Mouse (Mus musculus): ENCODE results near the gene Rps6kb1. TPM values are rescaled to one million over a fixed set of nuclear protein-coding genes. Genes with fewer than 3 reads are reported as not detected.
"Not testable (repeated sequence)": the region's sequence is repeated elsewhere in the genome, so short reads cannot be mapped to it uniquely, and the experiment has no call there.

The Rps6kb1 gene
- polyA plus RNA-seq, 1 experiment from 2014 or later, result 63.6 TPM

DNA sequence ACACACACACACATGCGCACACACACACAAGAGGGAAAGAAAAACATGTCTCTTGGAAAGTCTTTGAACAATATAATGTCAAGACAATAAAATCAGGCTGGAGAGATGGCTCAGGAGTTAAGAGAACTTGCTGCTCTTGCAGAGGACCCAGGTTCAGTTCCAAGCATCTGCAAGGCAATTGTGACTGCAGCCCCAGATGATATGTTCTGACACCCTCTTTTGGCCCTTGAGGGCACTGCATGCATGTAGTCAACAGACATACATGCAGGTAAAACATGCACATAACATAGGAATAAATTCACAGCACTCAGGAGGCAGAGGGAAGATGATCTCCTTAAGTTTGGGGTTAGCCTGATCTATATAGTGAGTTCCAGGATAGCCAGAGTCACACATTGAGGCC is 2.8 kb upstream of the Rps6kb1 start:
- Histone ChIP-seq H3K27ac (no peak overlapping the region), H3K9me3 (no peaks in the 10 kb centered on the region), H3K4me1 (replicated peaks) (0 out of 2 replicates have a peak, but pooled peaks cover 10% of the 10 kb centered on the region), H3K27me3 (replicated peaks) (no peaks in the 10 kb centered on the region), H3K9ac (no peak overlapping the region), H3K4me3 (replicated peaks) (no peak overlapping the region), H3K4me2 (replicated peaks) (no peak overlapping the region), H3K36me3 (no peaks in the 10 kb centered on the region)
- 100% methylated on average over 1 of the region's 1 CpGs for WGBS
- ATAC-seq, result no peak

DNA sequence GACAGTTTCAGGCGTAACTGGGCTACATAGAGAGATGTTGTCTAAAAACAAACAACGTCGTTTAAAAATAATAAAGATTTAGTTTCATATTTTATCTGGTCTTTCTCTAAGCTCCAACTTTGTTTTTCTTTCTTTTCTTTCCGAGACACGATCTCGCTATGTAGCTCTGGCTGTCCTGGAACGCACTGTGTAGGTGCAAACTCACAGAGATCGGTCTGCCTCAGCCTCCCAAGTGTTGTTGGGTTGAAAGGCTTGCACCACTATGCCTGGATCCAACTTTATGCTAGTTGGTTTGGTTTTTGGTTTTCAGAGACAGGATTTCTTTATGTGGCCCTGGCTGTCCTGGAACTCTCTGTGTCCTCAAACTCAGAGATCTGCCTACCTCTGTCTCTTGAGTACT is 951 bp upstream of the Rps6kb1 start:
- H3K4me2 ChIP-seq (replicated peaks), result peak overlapping the region; percentile 54
- H3K9ac ChIP-seq, result peak overlapping the region; percentile 38
- no peak for ATAC-seq
- H3K9me3 ChIP-seq, result no peaks in the 10 kb centered on the region
- 0 out of 2 replicates have a peak, but pooled peaks cover 3% of the 10 kb centered on the region for H3K36me3 ChIP-seq
- WGBS, result 81% methylated on average over 8 of the region's 8 CpGs
- 0 out of 2 replicates have a peak, but pooled peaks cover 10% of the 10 kb centered on the region for H3K4me1 ChIP-seq (replicated peaks)
- H3K4me3 ChIP-seq (replicated peaks), result peak overlapping the region; percentile 78
- peak overlapping the region; percentile 42; the same call in 1 of the 2 replicates for H3K27ac ChIP-seq
- H3K27me3 ChIP-seq (replicated peaks), result no peaks in the 10 kb centered on the region

DNA sequence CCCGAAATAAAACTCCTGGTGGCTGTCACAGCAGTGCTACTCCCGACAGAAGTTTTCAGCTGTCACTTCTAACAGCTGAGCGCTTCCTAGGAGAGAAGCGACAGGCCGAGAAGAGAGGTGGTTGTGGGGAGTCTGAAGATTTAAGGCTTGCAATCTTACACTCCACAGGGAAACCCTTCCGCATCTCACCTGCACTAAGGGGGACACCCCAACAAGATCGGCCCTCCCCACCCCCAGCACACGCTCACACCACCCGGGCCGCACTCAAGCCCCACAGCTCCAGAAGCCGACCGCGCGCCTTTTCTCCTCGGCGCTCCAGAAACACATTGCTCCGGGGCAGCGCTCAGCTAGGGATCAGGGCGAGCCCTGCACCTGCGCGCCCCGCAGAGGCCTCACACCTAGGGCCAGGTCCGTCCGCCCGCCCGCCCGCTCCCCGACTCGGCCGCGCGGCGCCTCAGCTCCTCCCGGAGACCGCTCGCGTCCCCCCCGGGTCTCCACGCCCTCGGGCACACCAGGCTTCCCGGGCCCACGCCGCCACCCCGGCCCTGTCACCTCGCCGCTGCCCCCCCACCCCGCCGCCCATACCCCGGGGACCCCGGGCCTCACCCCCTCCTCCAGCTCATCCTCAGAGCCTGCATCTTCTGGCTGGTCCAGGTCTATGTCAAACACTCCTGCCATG is 506 bp downstream of the Rps6kb1 start:
- no peaks in the 10 kb centered on the region for H3K27me3 ChIP-seq (replicated peaks)
- WGBS, result under 1% methylated on average over 48 of the region's 50 CpGs
- ATAC-seq, result peak; percentile 83

DNA sequence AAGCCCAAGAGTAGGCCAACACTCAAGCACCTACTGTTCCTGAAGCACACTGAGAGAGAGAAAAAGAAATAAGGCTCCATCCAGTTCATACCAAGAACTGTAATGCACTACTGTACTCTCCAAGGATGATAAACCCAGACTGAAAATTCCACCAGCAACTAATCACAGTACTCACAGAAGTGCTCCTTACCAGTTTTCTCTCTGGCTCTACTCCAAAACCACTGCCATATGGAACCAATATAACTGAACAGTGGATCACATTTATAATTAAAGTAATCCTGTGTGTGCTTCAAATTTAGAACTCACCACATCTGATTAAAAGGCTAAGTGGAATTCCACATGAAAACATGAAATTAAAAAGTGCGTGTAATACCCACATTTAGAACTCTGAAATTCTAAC is 1.8 kb downstream of the Rps6kb1 start:
- Histone ChIP-seq H3K4me2 (replicated peaks) (peak overlapping the region; percentile 75), H3K4me1 (replicated peaks) (0 out of 2 replicates have a peak, but pooled peaks cover 10% of the 10 kb centered on the region), H3K27me3 (replicated peaks) (no peaks in the 10 kb centered on the region), H3K4me3 (replicated peaks) (no peak overlapping the region), H3K27ac (no peak overlapping the region), H3K36me3 (0 out of 2 replicates have a peak, but pooled peaks cover 3% of the 10 kb centered on the region), H3K9ac (no peak overlapping the region; the same call in 1 of the 2 replicates), H3K9me3 (no peaks in the 10 kb centered on the region)
- no peak for ATAC-seq
- 88% methylated on average over 1 of the region's 1 CpGs for WGBS

More for the DNA sequence above, 506 bp downstream of the Rps6kb1 start:
- peak overlapping the region; percentile 75 for H3K4me2 ChIP-seq (replicated peaks)
- H3K4me1 ChIP-seq (replicated peaks), result 0 out of 2 replicates have a peak, but pooled peaks cover 10% of the 10 kb centered on the region
- no peaks in the 10 kb centered on the region for H3K9me3 ChIP-seq
- peak overlapping the region; percentile 78 for H3K4me3 ChIP-seq (replicated peaks)
- H3K27ac ChIP-seq, result peak overlapping the region; percentile 75
- 0 out of 2 replicates have a peak, but pooled peaks cover 3% of the 10 kb centered on the region for H3K36me3 ChIP-seq
- H3K9ac ChIP-seq, result peak overlapping the region; percentile 87

DNA sequence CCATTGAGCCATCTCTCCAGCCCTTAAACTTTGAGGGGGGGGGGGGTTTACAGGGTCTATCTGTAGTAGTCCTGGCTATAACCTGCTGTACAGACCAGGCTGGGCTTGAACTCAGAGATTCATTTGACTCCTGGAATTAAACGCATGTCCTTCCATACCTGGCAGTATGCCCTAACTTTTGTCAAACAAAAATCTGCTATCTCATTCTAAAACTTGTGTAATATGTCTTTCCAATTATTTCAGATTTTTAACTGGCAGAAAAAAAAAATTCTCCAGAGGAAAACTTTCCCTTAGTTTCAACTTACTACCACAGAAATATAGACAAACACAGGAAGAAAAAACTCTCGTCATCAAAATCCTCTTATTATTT is 4.1 kb downstream of the Rps6kb1 start:
- Histone ChIP-seq H3K27ac (no peak overlapping the region), H3K36me3 (0 out of 2 replicates have a peak, but pooled peaks cover 3% of the 10 kb centered on the region), H3K4me3 (replicated peaks) (no peak overlapping the region), H3K4me2 (replicated peaks) (no peak overlapping the region), H3K9me3 (no peaks in the 10 kb centered on the region), H3K9ac (no peak overlapping the region), H3K27me3 (replicated peaks) (no peaks in the 10 kb centered on the region), H3K4me1 (replicated peaks) (0 out of 2 replicates have a peak, but pooled peaks cover 4% of the 10 kb centered on the region)
- WGBS, result 92% methylated on average over 2 of the region's 2 CpGs
- no peak for ATAC-seq

DNA sequence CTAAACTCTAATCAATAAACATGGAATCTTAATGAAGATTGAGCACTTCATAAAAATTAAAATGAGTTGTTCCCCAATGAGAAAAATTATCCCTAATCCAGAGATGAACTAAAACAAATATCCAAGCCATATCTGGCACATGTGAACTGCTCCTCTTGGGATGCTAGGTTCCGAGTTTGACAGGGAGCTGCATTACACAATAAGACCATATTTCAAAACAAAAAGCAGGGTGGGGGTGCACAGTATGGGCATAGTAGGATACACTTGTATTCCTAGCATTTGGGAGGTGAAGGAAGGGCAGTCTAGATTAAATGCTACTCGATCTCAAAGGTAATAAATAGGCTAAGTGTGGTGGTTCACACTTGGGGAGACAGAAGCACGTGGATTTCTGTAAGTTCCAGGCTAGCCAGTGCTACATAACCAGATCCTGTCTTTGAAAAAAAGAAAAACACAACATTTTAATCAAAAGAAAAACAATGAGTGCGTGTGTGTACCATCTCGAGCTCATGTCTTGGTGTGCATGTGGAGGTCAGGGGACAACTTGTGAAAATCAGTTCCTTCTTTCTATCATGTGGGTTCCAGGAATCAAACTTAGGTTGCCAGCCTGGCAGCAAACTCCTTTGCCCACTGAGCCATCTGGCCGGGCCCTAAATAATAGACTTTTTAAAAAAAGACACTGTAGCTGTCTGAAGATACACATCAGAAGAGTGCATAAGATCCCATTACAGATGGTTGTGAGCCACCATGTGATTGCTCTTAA is 4.7 kb downstream of the Rps6kb1 start:
- ATAC-seq, result no peak
- Histone ChIP-seq H3K4me3 (replicated peaks) (no peak overlapping the region), H3K9ac (no peak overlapping the region), H3K27me3 (replicated peaks) (no peaks in the 10 kb centered on the region), H3K27ac (no peak overlapping the region), H3K4me1 (replicated peaks) (0 out of 2 replicates have a peak, but pooled peaks cover 4% of the 10 kb centered on the region), H3K4me2 (replicated peaks) (no peak overlapping the region), H3K9me3 (no peaks in the 10 kb centered on the region), H3K36me3 (0 out of 2 replicates have a peak, but pooled peaks cover 3% of the 10 kb centered on the region)
- 87% methylated on average over 6 of the region's 6 CpGs for WGBS

DNA sequence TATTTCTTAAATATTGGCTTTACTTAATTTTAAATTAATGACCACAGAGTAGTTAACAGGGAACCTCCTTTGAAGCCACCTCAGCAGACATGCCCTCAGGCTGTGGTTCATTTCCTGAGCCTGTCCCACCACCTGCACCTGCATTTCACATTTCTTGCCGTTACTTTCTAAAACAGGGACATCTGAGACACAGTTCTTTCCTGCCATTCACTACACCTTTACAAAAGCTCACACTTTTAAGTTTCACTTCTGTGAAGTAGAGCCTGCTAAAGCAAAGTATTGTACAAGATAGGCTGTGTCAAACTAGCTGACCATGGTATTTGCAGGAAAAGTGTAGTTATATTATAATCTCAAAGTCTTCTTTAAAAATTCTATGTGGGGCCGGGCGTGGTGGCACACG is 5.8 kb downstream of the Rps6kb1 start:
- H3K4me2 ChIP-seq (replicated peaks), result no peak overlapping the region
- ATAC-seq, result no peak
- H3K27me3 ChIP-seq (replicated peaks), result no peaks in the 10 kb centered on the region
- H3K4me1 ChIP-seq (replicated peaks), result 0 out of 2 replicates have a peak, but pooled peaks cover 4% of the 10 kb centered on the region
- H3K36me3 ChIP-seq, result 0 out of 2 replicates have a peak, but pooled peaks cover 3% of the 10 kb centered on the region
- 97% methylated on average over 4 of the region's 4 CpGs for WGBS
- no peak overlapping the region for H3K9ac ChIP-seq
- no peak overlapping the region for H3K4me3 ChIP-seq (replicated peaks)
- H3K9me3 ChIP-seq, result no peaks in the 10 kb centered on the region
- no peak overlapping the region for H3K27ac ChIP-seq

DNA sequence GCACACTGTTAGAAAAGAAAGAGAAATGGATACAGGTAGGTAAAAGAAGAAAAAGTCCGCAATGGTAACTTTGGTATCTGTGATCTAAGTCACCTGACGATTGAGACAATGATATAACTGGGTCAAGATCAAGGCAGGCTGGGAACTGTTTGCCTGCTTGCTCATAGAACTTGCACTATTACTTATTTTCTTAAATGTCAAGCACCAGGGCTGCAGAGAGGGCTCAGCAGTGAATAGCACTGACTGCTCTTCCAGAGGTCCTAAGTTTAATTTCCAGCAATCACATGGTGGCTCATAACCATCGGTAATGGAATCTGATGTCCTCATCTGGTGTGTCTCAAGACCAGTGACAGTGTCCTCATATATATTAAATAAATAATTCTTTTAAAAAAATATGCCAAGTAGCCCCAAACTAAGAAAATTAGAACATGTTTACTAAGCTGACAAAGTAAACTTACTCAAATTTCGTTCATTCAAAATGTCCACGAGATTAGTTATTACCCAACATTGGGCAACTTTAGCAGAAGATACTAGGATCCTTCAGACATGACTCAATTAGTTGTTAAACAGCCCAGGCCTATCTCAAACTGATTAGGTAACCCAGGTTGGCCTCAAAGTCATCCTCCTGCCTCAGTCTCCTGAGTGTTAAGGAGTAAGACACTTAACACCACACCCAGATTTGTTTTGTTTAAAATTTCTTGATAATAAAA is 10.2 kb downstream of the Rps6kb1 start:
- no peak overlapping the region for H3K4me2 ChIP-seq (replicated peaks)
- H3K9ac ChIP-seq, result no peak overlapping the region
- H3K27me3 ChIP-seq (replicated peaks), result no peaks in the 10 kb centered on the region
- WGBS, result 88% methylated on average over 5 of the region's 5 CpGs
- no peaks in the 10 kb centered on the region for H3K4me1 ChIP-seq (replicated peaks)
- no peak overlapping the region for H3K4me3 ChIP-seq (replicated peaks)
- no peak overlapping the region for H3K27ac ChIP-seq
- H3K9me3 ChIP-seq, result no peaks in the 10 kb centered on the region
- ATAC-seq, result no peak
- H3K36me3 ChIP-seq, result peaks cover 4% of the 10 kb centered on the region

DNA sequence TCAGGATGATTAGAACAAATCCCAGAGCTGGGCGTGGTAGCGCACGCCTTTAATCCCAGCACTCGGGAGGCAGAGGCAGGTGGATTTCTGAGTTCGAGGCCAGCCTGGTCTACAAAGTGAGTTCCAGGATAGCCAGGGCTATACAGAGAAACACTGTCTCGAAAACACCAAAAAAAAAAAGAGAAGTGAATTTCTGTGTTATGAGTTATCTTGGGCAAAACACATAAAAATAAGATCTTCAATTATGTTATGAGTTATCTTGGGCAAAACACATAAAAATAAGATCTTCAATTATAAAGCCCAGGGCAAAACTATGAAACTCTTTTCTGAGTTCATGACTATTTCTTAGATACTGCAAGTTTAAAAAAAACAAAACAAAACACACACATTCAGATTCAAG is 11.3 kb downstream of the Rps6kb1 start:
- not testable (repeated sequence) for H3K4me3 ChIP-seq (replicated peaks); H3K4me1 ChIP-seq (replicated peaks); ATAC-seq; H3K27me3 ChIP-seq (replicated peaks); H3K4me2 ChIP-seq (replicated peaks); H3K36me3 ChIP-seq; H3K27ac ChIP-seq; H3K9ac ChIP-seq; H3K9me3 ChIP-seq
- 91% methylated on average over 6 of the region's 6 CpGs for WGBS

DNA sequence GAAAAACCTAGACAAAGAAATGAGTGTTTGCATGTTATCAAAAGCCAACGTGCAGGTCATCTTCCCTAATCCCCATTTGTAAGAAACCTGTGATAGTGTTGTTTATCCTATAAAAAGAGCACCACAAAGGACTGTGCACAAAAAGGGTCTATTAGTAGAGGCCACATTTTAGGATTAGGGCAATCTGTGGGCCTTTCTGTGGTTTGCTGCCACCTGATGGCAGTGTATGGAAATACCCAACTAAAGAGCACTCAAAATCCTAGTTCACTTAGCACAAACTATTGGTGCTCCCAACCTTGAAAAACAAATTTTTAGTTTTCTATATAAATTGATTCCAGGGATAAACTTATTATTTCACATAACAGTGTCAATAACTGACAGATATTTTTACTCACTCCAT is 11.8 kb downstream of the Rps6kb1 start:
- no peak overlapping the region for H3K27ac ChIP-seq
- WGBS, result 64% methylated on average over 1 of the region's 1 CpGs
- H3K27me3 ChIP-seq (replicated peaks), result no peaks in the 10 kb centered on the region
- peaks cover 4% of the 10 kb centered on the region for H3K36me3 ChIP-seq
- ATAC-seq, result no peak
- no peak overlapping the region for H3K4me3 ChIP-seq (replicated peaks)
- no peak overlapping the region for H3K9ac ChIP-seq
- no peaks in the 10 kb centered on the region for H3K4me1 ChIP-seq (replicated peaks)
- no peak overlapping the region for H3K4me2 ChIP-seq (replicated peaks)
- H3K9me3 ChIP-seq, result no peaks in the 10 kb centered on the region

DNA sequence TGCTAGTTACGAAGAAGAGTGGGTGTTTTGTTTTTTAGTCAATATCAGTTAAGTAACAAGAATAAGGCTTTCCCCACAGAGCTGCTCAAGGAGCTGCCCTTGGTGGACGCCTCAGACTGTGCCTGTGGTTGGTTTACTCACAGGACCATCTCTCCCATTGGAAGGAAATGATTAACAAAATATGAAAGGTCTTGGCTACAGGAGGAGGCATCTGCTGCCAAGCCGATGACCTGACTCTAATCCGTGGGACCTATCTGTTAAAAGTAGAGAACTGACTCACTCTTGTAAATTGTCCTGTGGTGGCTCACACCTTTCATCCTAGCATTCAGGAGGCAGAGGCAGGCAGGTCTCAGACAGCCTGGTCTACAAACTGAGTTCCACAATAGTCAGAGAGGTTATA is 17.1 kb downstream of the Rps6kb1 start:
- H3K36me3 ChIP-seq, result peaks cover 21% of the 10 kb centered on the region
- no peak for ATAC-seq
- no peak overlapping the region for H3K9ac ChIP-seq
- WGBS, result 91% methylated on average over 4 of the region's 4 CpGs
- H3K27ac ChIP-seq, result no peak overlapping the region
- no peaks in the 10 kb centered on the region for H3K27me3 ChIP-seq (replicated peaks)
- H3K4me2 ChIP-seq (replicated peaks), result no peak overlapping the region
- H3K9me3 ChIP-seq, result no peaks in the 10 kb centered on the region
- no peaks in the 10 kb centered on the region for H3K4me1 ChIP-seq (replicated peaks)
- H3K4me3 ChIP-seq (replicated peaks), result no peak overlapping the region

DNA sequence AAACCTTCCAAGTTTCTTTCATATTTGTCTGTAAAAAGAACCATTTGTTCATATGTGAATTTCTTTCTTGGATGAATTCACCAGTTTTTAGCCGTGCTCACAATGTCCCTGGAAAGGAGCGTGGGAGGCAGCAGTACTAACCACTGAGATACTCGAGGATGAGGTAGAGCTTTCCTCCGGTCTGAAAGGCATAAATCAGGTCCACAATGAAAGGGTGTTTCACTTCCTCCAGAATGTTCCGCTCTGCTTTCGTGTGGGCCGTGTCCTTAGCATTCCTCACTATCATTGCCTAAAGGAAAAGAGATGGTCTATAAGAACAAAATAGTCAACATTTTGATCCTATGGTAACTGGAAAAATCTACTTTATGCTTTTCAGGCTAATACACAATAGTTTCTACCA is 24.9 kb downstream of the Rps6kb1 start:
- Histone ChIP-seq H3K4me1 (replicated peaks) (no peaks in the 10 kb centered on the region), H3K9ac (no peak overlapping the region), H3K4me2 (replicated peaks) (no peak overlapping the region), H3K27me3 (replicated peaks) (no peaks in the 10 kb centered on the region), H3K36me3 (peaks cover 40% of the 10 kb centered on the region), H3K9me3 (no peaks in the 10 kb centered on the region), H3K4me3 (replicated peaks) (no peak overlapping the region), H3K27ac (no peak overlapping the region)
- WGBS, result 87% methylated on average over 7 of the region's 7 CpGs
- no peak for ATAC-seq

Measured in intestine, embryonic 15.5 days (tissue).